Mouse (Mus musculus) layer of hippocampus, adult 8-10 months (tissue): ENCODE data around the gene Ulk4. TPM values are rescaled to one million over a fixed set of nuclear protein-coding genes. Genes with fewer than 3 reads are reported as not detected.

Experiments used
- DNase-seq, 2 experiments: peaks; one replicate each; pipeline ENCODE4 v3.0.0; 2022; ENCODE audit warnings: low spot score in 2 of 2
- total RNA-seq, 4 experiments: library from RNA; stranded (reverse); gene quantifications; 2 replicates each; pipeline ENCODE4 v1.2.4; 2022

Gene Ulk4
- 10 to 100 TPM in 2 of 4 experiments, 1 to 10 TPM in 2; 7.9 to 10.8 (median 9.9) TPM for total RNA-seq

GRCm38 (mm10) chr9:121277118-121278060 is at the start of gene Ulk4:
TSS of gene Ulk4 (minus strand) at chr9:121277197.
- peak; percentile 92 to 95 for DNase-seq

DNA sequence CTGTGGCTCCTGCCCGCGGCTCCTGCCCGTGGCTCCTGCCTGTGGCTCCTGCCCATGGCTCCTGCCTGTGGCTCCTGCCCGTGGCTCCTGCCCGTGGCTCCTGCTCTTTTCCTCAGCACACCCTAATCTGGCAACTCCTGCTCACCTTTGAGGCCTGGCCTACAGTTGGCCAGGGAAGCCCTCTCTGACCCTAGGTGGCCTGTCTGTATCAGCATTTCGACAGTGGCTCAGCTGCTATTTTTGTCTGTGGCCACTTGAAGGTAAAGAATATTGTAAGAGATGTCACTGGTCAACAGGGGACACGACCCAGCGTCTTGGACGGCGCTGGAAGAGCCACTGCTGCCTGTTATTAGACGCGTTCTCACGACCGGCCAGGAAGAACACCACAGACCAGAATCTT is 45.0 kb upstream of the Ulk4 start:
- no peak for DNase-seq

- DNase-seq, result no peak
Measured at GRCm38 (mm10) chr9:121321118-121321517, 44.1 kb upstream of the Ulk4 start.

GRCm38 (mm10) chr9:121320433-121320832 is 43.4 kb upstream of the Ulk4 start:
- DNase-seq, result no peak

GRCm38 (mm10) chr9:121319323-121319966 is 42.4 kb upstream of the Ulk4 start:
- no peak for DNase-seq

DNA sequence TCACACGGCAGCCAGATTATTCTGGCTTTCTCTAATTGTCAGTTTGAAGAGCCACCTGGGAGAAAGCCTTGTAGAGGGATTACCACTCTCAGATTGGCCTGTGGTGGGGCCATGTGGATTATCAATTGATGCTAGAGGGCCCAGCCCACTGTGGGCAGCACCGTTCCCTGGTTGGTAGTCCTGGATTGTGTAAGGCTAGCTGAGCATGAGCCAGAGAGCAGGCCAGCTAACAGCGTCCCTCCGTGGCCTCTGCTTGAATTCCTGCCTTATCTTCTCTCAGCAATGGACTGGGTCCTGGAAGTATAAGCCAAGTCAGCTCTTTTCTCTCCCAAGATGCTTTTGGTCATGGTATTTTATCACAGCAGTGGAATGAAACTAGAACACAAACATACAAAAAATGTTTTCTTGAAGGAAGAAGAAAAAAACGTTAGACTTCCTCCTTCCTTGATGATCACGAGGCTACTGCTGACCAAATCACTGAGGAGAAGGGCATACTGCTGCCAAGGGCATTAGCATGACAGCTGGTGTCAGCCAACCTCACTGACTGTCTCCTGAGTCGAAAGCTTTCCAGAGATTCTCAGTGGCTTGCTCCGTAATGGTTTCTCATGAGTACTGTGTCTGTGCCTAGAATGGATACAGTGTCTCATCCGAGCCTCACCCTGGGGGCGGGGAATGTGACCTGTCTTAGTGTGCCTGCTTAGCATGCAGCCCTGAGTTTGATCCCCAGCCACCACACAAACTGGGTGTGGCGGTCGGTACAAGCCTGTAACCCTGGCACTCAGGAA is 39.8 kb upstream of the Ulk4 start:
- DNase-seq, result no peak

GRCm38 (mm10) chr9:121315901-121316595 is 39.1 kb upstream of the Ulk4 start:
- DNase-seq, result no peak

- no peak for DNase-seq
Measured at GRCm38 (mm10) chr9:121314541-121315152, 37.6 kb upstream of the Ulk4 start.

DNA sequence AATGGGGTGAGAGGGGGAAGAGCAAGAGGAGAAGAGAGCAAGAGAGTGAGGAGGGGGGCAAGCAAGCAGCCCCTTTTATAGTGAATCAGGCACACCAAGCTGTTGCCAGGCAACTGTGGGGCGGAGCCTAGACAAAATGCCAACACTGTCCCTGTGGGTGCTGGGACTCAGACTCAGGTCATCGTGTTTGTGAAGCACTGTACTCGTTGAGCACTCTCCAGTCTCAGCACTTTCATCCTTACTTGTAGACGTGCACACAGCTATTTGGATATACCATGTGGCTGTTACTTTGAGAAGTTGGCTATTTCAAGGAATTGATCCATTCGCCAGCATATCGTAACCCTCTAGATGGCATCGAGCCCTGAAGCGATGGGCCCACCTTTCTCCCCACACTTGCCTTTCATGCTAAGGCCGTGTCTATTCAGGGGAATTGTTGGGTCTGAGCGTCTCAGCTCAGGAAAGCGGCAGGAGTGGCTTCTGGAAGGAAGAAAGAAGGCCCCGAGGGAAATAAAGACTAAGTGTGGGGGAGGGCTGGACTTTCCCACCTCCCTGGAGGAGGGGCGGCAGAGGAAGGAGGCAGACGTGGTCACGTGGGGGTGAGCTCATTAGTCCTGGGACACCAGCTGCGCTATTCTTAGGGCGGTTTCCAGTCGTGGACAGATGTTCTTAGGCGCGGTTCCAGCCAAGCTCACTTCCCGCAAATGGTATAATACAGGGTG is 36.8 kb upstream of the Ulk4 start:
- peak in 1 of 2 experiments; percentile 46 for DNase-seq

GRCm38 (mm10) chr9:121312237-121312891 is 35.4 kb upstream of the Ulk4 start:
- no peak for DNase-seq

DNA sequence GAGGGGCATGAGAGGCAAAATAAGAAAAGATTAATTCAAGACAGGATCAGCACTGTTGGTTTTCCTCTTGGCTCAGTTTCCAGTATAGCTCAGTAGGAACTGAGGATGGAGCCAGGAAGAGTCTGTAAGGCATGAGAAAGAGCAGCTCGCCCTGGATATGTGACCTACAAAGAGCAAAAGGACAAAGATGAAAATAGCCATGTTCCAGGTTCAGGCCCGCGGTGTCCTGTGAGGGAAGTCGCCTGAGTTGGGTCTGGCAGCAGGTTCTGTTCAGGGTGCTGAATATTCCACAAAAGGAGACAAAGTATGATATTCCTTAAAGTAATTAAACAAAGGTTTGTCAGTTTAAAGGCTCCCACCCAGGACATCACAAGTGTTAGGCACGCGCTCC is 34.8 kb upstream of the Ulk4 start:
- DNase-seq, result no peak

DNA sequence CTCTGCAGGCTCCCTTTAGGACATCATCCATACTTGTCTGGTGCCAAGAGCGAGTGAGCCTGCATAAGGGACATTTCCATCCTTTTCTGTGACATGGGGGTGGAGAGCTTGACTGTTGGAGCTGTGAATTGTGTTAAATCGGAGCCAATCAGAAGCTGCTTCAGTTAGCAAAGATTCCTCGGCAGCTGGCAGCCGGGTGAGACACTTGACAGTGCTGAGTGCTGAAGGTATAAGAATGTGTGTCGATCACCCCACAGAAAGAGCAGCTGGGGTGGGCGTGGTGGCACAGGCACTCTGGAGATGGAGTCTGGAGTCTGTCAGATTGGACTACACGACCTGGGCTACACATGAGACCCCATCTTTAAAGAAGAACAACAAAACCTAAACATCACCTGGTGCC is 33.5 kb upstream of the Ulk4 start:
- DNase-seq, result no peak

- DNase-seq, result no peak
Measured at GRCm38 (mm10) chr9:121309287-121309686, 32.3 kb upstream of the Ulk4 start.

DNA sequence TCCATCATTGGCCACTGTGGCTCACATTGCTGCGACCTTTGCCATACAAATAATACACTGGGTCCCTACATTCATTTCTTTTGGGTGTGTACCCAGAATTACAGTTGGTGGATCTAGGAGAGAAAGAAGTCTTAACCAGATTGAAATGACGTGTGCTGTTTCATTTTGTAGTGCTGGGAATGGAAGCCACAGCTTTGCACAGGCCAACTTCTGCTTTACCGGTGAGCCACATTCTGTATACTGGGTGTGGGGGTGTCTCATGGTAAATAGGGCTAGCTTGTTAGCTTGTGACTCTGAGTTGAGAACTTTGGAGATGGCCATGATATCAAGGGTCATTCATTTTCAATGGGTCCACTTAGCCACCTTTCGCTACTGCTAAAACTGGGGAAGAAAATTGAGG is 28.5 kb upstream of the Ulk4 start:
- DNase-seq, result no peak

GRCm38 (mm10) chr9:121304520-121304919 is 27.5 kb upstream of the Ulk4 start:
- DNase-seq, result no peak

DNA sequence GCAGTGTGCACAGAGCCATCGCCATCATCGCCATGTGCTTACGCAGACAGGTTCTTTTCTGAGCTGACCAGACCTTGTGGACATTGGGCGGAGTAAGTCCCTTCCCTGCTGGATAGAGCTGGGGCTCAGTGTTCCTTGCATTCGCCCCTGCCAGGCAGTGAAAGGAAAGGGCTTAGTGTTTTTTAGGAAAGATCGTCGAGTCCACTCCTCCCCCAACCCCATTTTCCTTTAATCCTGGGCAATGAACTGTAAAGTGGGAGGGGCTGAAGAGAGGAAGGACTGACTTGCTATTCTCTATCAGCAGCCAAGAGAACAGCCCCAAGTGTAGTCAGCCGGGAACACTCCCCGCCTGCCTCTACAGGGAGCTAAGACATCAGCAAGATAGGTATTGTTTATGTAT is 26.8 kb upstream of the Ulk4 start:
- DNase-seq, result no peak

DNA sequence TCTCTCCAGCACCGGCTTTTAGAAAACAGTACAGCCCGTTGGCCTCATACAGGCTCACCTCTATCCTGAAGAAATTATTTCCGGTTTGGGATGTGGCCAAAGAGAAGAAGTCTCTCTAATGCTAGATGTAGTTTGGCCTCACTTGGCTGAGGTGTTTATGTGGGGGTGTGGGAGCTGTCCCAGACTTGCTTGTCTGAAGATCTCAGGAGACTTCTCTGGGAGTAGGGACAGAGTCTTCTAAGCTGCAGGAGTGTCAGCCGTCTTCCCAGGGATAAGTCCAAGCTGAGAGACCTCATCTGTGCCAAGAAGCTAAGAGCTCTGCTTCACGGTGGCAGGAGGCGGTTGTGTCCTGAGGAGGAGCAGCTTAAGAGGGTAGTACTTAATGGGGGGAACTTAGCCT is 26.1 kb upstream of the Ulk4 start:
- DNase-seq, result no peak

GRCm38 (mm10) chr9:121302543-121302942 is 25.5 kb upstream of the Ulk4 start:
- DNase-seq, result no peak

GRCm38 (mm10) chr9:121301041-121301920 is 24.3 kb upstream of the Ulk4 start:
- no peak for DNase-seq
